Mouse (Mus musculus) mature B cell (primary cell): ENCODE results near the gene Baiap2.

Experiments
- in situ Hi-C: fragments of 300-500 bp; cut with MboI; formaldehyde crosslinking; loops from 2 replicates; pipeline ENCODE4 v1.14.3; 2019

Gene Baiap2

GRCm38 (mm10) chr11:119945343-119945742, 2.8 kb downstream of the Baiap2 start:
- in situ Hi-C loops = no loop called here

- in situ Hi-C loops = no loop called here
Measured at GRCm38 (mm10) chr11:119947426-119947825, 4.9 kb downstream of the Baiap2 start.

- in situ Hi-C loops = no loop called here
Measured at GRCm38 (mm10) chr11:119947897-119948296, 5.3 kb downstream of the Baiap2 start.

GRCm38 (mm10) chr11:119948305-119948704, 5.7 kb downstream of the Baiap2 start:
- in situ Hi-C loops = no loop called here

GRCm38 (mm10) chr11:119948803-119949202, 6.2 kb downstream of the Baiap2 start:
- in situ Hi-C loops = no loop called here

GRCm38 (mm10) chr11:119950535-119950934, 8.0 kb downstream of the Baiap2 start:
- in situ Hi-C loops = no loop called here

GRCm38 (mm10) chr11:119951326-119951725, 8.8 kb downstream of the Baiap2 start:
- in situ Hi-C loops = no loop called here

GRCm38 (mm10) chr11:119952429-119953224, 10.1 kb downstream of the Baiap2 start:
- in situ Hi-C loops = no loop called here

- in situ Hi-C loops = no loop called here
Measured at GRCm38 (mm10) chr11:119954233-119954632, 11.7 kb downstream of the Baiap2 start.

GRCm38 (mm10) chr11:119954749-119955337, 12.3 kb downstream of the Baiap2 start:
- in situ Hi-C loops = no loop called here

GRCm38 (mm10) chr11:119955432-119955831, 12.9 kb downstream of the Baiap2 start:
- in situ Hi-C loops = no loop called here

GRCm38 (mm10) chr11:119956590-119956989, 14.0 kb downstream of the Baiap2 start:
- in situ Hi-C loops = no loop called here

- in situ Hi-C loops = no loop called here
Measured at GRCm38 (mm10) chr11:119958856-119959255, 16.3 kb downstream of the Baiap2 start.

- in situ Hi-C loops = no loop called here
Measured at GRCm38 (mm10) chr11:119959714-119960113, 17.2 kb downstream of the Baiap2 start.

GRCm38 (mm10) chr11:119960671-119961070, 18.1 kb downstream of the Baiap2 start:
- in situ Hi-C loops = no loop called here

- in situ Hi-C loops = no loop called here
Measured at GRCm38 (mm10) chr11:119961511-119961910, 18.9 kb downstream of the Baiap2 start.

- in situ Hi-C loops = no loop called here
Measured at GRCm38 (mm10) chr11:119965053-119965452, 22.5 kb downstream of the Baiap2 start.

- in situ Hi-C loops = no loop called here
Measured at GRCm38 (mm10) chr11:119966294-119966693, 23.7 kb downstream of the Baiap2 start.

- in situ Hi-C loops = no loop called here
Measured at GRCm38 (mm10) chr11:119967401-119967800, 24.8 kb downstream of the Baiap2 start.

GRCm38 (mm10) chr11:119967892-119968291, 25.3 kb downstream of the Baiap2 start:
- in situ Hi-C loops = no loop called here

- in situ Hi-C loops = no loop called here
Measured at GRCm38 (mm10) chr11:119970021-119970851, 27.7 kb downstream of the Baiap2 start.

- in situ Hi-C loops = no loop called here
Measured at GRCm38 (mm10) chr11:119973789-119974188, 31.2 kb downstream of the Baiap2 start.
